Mouse (Mus musculus) thymus, postnatal 4 days (tissue): ENCODE data around the gene Irs2.
A peak's percentile ranks its signal among the peaks of the same experiment; 100 is the strongest.

Source experiments
- DNase-seq: peaks from one replicate; pipeline ENCODE4 v3.0.0; 2021

The Irs2 gene

GRCm38 (mm10) chr8:11008379-11008775 lies at the start of gene Irs2:
Gene Irs2, minus strand, starts transcription at chr8:11008458.
- DNase-seq: no peak

DNA sequence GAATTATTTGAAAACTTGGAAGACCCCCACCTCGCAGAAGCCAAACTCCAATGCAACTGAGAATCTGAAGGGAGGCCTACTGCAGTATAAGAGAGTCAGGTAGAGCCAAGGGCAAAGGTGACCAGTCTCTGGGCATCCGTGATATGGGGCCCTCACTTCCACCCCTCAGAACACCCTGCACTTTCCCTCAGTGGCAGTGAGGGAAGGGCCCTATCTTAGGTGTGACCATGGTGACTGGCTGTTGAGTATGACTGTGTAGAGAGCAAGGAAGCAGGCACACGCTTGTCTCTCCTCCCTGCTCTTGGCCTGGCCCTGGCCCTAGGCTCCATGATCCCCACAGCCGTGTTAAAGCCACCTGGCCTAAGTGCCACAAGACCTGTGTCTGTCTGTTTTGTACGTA lies 48.4 kb upstream of the Irs2 start:
- no peak for DNase-seq

- DNase-seq: no peak
Observed at GRCm38 (mm10) chr8:11056175-11056563, 47.9 kb upstream of the Irs2 start.

DNA sequence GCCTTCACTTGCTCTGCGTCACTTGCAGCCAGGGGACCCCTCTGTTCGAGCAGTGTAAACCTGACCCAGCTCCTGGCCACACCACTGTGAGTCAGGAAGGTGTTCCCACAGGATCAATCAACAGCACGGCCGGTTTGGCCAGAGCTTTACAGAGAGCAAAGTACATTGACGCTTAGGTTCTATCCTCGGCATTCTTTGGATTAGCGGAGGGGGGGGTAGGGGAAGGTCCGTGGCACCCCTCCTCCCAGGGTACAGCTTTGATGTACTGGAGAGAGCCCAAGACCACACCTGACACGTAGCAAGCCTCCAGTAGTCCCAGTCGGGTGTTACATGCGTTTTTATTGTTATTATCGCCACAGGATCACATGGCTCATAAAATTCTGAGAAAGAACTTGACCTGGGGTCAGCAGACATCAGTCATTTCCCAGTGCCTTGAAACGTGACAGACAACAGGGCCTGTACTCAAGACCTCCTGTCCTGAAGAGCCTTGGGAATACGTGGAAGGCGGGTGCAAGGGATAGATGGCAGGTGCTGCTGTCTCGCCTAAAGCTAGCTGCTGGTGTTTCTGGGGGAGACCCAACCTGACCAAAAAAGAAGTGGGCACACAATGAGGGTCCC lies 47.4 kb upstream of the Irs2 start:
- DNase-seq: no peak

- DNase-seq: no peak
Observed at GRCm38 (mm10) chr8:11049835-11050234, 41.6 kb upstream of the Irs2 start.

DNA sequence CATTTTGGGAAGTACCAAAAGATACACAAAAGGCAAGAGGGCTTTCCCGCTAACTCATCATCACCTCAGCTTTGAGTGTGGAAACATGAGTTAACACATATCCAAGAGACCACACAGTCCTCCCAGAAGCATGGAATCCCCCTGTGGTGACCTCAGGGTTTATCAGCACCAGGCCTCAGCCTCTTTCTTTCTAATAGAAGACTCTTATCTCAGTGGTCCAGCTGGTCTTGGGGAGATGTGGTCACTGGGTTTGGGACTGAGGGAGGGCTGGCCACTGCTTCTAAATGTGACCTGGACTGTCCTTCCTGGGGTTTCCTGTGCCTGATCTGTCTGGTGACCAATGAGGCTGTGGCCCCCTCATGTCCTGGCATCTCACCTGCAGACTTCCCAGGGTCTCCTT lies 39.6 kb upstream of the Irs2 start:
- no peak for DNase-seq

- DNase-seq: no peak
Observed at GRCm38 (mm10) chr8:11044660-11045059, 36.4 kb upstream of the Irs2 start.

DNA sequence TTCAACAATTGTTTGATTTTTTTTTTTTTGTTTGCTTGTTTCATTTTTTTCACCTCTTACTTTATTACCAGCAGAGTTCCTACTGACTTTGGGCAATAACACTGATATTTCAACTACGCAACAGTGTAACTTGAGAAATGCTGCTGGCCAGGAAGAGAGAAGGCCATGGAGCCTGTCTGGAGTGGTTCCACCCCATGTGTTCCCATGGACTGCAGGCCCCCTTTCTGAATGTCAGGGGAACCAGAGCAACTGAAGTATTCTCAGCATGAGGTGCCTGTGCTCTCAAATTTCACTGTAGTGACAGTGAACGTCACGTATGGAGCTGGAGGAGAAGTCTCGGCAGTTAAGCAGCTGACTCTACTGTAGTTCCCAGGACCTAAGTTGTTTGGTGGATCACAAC lies 35.3 kb upstream of the Irs2 start:
- DNase-seq: no peak

DNA sequence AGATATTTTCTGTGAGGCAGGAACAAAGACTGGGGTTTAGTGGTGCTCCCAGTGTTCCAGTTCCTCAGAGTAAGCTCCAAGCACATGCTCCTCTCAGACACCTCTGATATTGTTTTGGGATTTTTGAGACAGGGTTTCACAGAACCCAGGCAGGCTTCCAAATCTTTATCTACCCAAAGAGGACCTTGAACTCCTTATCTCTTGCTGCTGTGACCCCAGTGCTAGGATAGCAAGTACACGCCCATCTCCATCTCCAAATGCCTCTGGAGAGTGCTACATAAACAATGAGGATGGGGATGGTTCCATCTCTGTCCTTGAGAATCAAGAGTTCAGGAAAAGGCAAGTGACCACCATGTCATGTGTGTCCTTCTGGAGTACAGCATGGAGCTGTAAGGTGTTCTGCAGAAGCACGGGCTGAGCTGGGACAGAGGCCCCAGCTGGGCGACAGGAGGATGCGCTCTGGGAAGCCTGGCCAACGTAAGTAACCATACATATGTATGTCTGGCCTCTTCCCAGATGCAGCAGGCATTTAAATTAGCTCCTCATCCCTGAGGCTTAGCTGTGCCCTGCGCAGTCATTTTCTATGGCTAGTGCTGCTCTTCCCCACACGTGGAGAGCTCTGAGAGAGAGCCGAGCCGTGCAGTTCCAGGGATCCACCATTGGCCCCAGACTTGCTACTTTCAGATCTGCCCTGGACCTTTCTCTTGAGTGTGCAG lies 34.8 kb upstream of the Irs2 start:
- no peak for DNase-seq

GRCm38 (mm10) chr8:11040088-11040487 lies 31.8 kb upstream of the Irs2 start:
- no peak for DNase-seq

DNA sequence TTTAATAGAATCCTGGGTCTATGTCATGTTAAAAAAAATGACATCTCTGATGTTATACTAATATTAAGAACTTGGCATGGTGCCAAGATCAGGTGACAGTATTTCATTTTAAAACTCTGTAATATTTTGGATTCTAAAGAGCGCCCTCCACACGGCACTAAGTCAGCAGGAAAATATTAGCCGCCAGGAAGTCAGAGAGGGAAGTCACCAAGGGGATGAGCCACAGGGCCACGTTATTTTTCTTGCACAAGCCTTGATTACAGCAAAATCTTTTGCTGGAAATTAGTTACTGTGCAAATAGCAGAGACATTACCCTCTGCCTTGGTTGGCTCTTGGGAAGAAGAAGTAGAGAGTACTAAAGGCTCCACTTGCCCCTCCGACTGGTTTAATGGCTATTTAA lies 30.5 kb upstream of the Irs2 start:
- no peak for DNase-seq

DNA sequence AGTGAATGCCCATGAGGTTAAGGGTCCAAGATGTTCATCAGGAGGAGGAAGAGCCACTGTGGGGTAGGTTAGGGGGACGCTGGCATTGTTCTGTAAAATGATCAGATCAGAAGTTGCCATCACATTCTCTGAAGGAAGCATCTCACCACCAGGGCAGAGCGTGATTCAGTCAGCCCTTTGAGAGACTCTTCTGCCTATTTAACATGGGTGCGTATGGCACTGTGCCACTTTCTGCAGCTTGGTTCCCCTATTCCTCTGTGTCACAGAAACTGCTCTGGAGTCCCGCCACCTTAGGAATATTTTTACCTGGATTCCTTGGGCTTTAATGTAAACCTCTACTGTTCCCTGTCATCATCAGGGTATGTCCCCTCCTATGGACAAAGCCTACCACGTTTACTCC lies 30.1 kb upstream of the Irs2 start:
- no peak for DNase-seq

DNA sequence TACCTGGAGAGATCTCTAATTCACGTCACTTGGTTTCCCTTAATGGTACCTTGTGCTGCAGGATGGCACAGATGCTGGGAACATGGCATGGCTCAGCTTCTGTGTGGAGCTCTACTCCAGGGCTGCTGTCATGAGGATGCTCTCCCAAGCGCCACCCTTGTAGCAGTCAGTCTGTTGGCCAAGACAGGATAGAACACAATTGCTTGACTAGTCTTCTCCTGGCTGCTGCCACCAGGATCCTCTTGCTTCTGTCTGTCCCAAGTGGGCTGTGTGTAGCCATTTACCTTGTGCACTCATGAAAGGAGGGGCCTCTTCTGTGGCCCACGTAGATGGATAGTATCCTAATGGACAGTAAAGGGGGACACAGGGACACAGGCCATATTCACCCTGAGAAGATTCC lies 28.5 kb upstream of the Irs2 start:
- DNase-seq: no peak

DNA sequence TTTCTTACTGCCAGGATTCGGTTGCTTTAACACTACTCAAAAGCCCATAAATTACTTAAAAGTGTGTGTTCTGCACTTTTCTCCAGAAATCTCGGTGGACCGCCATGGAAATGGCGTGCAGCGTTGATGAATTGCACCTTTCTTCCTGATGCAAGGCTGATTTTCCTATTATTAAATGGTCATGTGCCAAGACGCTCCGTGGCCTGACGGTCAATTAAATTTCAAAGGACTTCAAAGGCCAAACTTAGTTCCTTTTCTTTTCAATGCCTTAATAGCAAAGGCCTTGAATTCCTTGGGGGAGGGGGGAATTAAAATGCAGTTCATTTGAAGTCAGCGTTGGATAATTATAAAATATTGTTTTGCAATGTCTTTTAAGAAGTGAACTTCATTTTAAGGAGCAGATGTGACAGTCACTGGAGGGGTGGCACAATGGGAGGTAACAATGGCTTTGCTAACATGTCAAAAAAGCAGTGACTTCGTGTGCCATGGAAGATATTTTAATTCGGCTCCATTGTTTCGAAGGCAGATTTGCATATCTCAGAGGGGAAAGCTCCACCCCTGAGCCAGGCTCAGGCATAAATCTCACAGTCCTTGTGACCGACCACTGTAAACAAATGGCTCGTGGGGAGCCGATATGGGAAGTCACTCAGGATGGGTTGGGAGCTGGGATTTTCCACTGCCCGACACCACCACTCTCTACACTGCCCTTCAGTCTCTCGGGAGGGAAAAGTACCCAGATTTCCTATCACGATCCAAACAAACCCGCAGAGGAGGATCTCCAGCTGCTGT lies 27.6 kb upstream of the Irs2 start:
- DNase-seq: no peak

DNA sequence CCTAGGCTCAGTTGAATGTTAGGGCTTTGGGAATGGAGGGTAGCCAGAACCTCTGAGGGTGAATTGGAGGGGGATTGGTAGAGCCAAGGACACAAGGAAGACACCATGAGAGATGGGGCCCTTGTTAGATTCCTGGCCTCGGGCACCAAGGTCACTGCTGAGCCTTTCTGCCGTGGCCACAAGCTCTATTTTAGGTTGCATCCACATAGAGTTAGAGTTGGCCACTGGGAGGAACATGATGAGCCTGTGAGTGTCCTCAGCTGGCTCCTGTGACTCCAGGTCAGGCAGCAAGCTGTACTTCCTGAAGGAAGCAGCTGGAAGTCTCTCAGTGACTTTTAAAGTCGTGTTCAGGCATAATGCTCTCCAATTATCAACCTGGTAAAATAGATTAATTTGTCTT lies 16.6 kb upstream of the Irs2 start:
- DNase-seq: no peak

DNA sequence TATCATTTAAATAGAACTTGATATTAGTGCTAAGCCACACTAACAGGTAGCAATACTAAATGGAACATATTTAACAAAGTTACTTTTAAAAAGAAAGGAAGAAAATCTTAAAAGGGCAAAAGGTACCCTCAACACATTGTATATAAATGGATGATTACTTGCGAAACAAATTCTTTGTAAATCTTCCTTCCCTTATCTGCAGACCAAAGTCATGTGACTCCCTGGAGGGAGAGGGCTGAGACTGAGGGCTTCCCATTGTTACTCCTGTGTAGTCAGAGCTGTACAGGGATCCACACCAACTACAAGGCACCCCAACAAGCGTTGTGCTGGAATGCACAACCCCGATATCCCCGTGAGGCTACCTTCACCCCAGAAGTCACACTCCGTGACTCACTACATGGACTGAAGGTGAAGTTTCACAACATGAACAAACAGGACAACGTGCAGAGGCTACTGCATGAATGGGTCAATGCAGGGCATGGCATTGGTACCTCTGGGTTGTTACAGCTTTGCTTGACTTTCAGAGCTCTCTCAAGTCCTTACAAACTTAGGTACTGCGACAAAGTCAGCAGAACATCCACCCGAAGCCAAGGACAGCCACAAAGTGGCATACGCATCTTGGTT lies 12.8 kb upstream of the Irs2 start:
- no peak for DNase-seq

- no peak for DNase-seq
Observed at GRCm38 (mm10) chr8:11015622-11016021, 7.4 kb upstream of the Irs2 start.

DNA sequence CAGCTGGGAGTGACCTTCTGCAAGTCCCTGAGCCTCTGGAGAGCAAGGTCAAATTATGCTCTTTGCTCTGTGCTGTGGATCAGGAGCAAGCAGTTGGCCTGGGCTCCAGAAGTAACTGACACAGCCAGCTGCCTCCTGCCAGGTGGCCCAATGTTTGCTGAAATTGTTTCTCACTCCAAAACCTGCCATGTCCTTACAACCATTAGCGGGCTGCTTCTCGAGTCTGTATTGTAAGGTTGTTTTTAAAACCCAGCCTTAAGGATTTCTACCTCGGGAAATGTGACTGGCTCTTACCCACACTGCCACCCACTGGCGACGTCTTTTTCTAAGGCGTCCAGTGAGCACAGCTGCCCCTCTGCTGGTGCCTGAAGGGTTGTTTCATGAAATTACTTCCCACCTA lies 5.0 kb upstream of the Irs2 start:
- DNase-seq: peak; percentile 84

GRCm38 (mm10) chr8:11011787-11012485 lies 3.7 kb upstream of the Irs2 start:
- DNase-seq: no peak

- no peak for DNase-seq
Observed at GRCm38 (mm10) chr8:11010913-11011605, 2.8 kb upstream of the Irs2 start.

GRCm38 (mm10) chr8:11010398-11010797 lies 2.1 kb upstream of the Irs2 start:
- DNase-seq: no peak

DNA sequence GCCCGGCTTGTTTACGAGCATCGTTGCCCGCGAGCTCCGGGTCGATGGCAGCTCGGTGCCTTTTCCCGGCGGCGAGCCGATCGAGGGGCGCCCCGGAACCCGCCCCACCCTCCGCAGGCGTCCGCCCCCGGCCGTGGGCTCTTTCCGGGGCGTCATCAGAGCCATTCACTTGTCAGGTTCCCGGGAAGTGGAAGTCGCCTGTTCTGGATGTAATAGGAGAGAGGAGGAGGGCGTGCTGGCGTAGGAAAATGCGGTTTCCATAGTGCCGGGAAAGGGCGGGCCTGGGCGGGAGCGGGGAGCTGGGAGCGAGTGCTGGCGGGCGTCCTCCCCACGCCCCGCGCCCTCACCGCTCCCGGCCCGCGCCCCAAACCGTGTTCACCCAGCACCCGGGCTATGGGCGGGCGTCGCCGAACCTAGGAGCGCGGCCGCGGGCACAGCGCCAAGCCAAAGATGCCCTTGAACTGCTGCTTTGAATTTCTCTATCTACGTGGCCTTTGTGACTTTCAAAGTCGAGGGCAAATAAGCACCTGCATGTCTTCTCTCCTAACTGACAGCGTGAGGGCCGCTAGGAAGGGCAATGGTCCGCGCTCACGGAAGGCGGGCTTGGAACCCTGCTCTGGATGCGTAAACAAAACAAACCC lies 1.3 kb upstream of the Irs2 start:
- DNase-seq: peak; percentile 72
